Mouse (Mus musculus) thymus, postnatal 4 days (tissue): ENCODE results near the gene Lrrc2.

Source experiments
- DNase-seq: peaks from one replicate; pipeline ENCODE4 v3.0.0; 2021

Gene Lrrc2

GRCm38 (mm10) chr9:110951397-110951796 is at the start of gene Lrrc2:
Lrrc2 (plus strand) TSS chr9:110951545.
- no peak for DNase-seq

- no peak for DNase-seq
These were observed 49.1 kb upstream of the Lrrc2 start for GRCm38 (mm10) chr9:110902271-110902670.

- DNase-seq, result peak; percentile 61
These were observed 44.0 kb upstream of the Lrrc2 start for GRCm38 (mm10) chr9:110907201-110907837.

GRCm38 (mm10) chr9:110907838-110908630 is 43.3 kb upstream of the Lrrc2 start:
- peak; percentile 53 for DNase-seq

DNA sequence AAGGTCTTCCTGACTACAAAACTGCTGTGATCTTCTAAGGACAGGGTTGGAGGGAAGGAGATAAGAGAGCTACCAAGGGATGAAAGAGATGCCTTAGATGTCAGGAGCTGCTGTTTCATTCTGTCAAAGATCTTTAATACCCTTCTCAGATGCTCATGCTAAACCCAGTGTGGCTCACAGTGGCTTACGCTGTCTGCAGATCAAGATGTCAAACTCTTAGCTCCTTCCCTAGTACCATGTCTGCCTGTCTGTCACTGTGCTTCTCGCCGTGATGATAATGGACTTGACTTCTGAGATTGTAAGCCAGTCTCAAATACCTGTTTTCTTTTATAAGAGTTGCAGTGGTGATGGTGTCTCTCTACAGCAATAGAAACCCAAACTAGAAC is 42.7 kb upstream of the Lrrc2 start:
- peak; percentile 42 for DNase-seq

DNA sequence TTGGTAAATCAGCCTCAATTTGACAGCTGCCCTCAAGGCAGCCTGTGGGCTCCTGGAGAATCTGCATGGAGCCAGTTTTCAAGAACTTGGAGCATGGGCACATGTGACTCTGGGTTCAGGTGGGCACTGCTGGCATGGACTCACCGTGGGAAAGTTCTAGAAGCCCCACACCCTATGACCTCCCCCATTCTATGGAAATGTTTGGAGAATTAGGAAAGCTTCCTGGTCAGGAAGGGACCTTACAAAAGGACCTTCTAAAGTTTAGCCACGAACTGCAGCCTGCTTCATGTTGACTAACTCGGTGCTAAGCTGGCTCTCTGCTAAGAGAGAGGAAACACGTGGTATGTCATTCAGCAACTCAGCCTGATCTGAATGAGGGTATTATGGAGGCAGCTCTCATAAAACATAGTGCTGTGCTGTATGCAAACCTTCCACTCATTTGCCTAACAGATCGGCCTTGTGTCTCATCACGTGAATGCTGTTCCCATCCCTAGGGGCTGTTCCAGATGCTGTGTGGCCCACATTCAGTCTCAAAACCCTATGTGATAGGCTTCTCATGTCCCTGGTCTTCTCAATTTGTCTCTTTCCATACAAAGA is 41.9 kb upstream of the Lrrc2 start:
- DNase-seq, result peak; percentile 41

- DNase-seq, result peak; percentile 49
These were observed 36.6 kb upstream of the Lrrc2 start for GRCm38 (mm10) chr9:110914631-110915236.

DNA sequence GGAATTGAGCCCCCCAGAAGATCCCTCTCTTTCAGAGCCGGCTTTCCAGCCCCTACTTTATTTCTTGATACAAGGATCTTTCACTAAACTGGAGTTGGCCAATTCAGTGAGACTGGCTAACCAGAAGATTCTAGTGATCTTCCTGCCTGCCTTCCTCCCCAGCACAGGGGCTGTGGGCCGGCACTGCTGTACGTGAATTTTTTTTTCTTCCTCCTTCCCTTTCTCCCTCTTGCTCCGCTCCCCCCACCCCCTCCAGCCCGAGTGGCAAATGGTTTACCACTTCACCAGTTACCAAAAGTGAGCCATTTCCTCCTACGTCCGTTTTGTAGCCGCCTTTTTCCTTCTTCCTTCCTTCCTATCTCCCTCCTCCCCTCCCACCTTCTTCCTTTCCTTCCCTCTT is 35.9 kb upstream of the Lrrc2 start:
- DNase-seq, result peak; percentile 42

GRCm38 (mm10) chr9:110916786-110917185 is 34.6 kb upstream of the Lrrc2 start, which contains the start of gene Fam240a:
Fam240a (minus strand) TSS chr9:110916861.
- DNase-seq, result no peak

- peak; percentile 60 for DNase-seq
These were observed 30.5 kb upstream of the Lrrc2 start for GRCm38 (mm10) chr9:110920665-110921419.

DNA sequence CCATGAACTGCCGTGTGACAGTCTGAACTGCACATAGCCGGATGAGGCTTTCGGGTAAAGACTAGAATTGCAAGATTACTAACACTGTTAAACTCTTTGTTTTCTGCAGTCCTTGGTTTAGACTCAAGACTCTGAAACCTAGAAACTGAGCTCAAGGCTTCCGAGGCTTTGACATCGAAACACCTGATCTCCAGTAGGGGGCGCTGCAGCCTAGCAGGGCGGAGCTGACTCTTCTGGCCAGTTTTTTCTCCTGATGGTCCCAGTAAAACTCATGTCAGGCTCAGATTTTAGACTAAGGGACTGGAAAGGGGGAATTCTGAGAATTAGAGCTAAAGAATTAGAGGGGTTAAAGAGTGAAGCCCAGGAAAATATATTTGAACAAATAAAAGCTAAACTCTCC is 28.6 kb upstream of the Lrrc2 start:
- peak; percentile 91 for DNase-seq

DNA sequence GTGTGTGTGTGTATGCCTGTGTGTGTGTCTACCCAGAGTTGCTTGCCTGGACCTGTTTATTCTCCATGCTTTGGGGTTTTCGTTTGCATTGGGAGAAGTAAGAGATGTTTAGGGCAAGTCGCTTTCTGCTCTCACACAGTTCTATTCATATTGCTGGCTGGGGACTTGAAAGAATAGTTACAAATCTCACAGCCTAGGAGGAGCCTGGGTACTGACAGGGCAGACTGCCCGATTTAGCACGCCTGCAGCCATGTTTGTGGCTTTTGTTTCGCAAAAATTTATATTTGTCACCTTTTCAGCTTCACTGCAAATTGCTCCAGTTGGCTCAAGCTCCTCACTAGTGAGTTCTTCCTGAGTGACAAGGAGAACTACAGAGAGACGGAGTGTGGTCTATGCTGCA is 19.8 kb upstream of the Lrrc2 start:
- DNase-seq, result no peak

DNA sequence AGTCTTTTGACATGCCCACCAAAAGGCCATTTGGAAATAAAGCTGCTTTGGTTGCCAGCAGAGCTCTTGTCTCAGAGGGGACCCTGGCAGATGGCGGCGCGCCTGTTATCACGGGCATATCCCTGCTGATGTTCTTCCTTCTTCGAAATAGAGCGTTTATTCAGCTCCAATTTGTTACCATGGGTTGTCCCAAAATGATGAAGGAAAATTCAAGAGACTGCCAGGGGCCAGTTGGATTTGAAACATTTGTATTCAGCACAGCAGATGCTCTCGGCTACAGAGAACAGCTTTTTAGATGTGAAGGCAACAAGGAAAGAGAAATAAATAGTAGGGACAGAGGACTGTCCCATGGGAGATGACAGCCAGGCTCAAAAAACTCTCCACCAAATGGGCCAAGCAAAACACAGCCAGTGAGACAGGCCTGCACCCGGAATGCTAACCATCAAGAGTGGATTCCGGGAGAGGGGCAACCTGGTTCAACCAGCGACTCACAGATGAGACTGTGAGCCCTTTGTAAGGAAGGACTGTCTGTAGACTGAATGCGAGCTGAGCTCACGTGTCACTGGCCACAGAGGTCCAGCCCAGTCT is 17.4 kb upstream of the Lrrc2 start:
- DNase-seq, result no peak

- no peak for DNase-seq
These were observed 15.4 kb upstream of the Lrrc2 start for GRCm38 (mm10) chr9:110935941-110936340.

- DNase-seq, result peak; percentile 38
These were observed 13.5 kb upstream of the Lrrc2 start for GRCm38 (mm10) chr9:110937506-110938490.

DNA sequence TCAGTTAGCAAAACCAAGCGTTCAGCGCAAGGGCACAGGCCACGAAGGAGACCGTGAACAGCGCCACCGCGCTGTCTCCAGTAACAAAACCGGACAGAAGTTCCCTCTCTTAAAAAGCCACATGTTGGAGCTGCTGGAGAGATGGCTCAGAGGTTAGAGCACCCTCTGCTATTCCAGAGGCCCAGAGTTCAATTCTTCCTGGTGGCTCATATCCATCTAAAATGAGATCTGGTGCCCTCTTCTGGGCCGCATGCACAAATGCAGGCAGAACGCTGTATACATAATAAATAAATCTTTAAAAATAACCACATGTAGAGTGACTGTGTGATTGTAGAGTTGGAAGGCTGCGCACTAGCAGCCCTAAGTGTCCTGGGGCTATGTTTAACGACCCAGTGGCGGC is 7.1 kb upstream of the Lrrc2 start:
- peak; percentile 61 for DNase-seq

DNA sequence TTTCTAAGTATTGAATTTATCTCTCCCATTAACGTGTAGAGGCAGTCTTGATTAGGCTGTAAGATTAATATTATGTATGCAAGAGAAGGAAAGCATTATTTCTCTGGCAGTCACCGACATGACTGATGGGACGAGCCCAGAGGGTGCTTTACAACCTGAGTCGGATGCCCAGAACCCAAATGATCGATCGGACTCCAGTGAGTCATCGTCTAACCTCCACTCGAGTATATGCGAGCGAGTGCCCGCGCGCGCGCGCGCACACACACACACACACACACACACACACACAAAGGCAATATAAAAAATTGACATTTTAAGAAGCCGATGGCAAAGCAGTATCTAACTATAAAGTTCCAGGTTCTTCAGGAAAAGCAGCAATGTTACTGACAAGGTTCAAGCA is 6.0 kb upstream of the Lrrc2 start:
- DNase-seq, result no peak

DNA sequence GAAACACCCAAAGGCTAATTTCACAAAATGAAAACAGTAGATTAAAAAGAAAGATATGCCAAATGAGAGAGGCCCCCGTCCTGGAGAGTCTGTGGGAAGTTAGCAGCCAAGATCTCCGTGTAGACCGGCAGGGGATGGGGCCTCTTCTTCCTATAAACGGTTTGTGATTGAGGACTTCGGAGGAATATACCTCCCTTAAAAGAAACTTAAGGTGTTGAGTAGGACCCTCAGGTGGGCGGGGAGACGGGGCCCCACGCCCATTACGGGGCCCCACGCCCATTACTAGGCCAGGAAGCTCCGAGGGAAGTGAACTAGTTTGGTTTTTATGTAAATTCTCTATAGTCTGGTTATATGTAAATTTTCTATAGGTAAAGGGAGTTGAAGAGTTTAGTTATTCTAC is 5.4 kb upstream of the Lrrc2 start, which contains the start of gene Tdgf1:
Tdgf1 (minus strand) TSS at position 233 of the 400 bp plus-strand sequence.
- DNase-seq, result no peak

- peak; percentile 62 for DNase-seq
These were observed 4.7 kb upstream of the Lrrc2 start for GRCm38 (mm10) chr9:110946548-110947044.

- no peak for DNase-seq
These were observed 4.1 kb upstream of the Lrrc2 start for GRCm38 (mm10) chr9:110947261-110947661.

- DNase-seq, result no peak
These were observed 3.4 kb upstream of the Lrrc2 start for GRCm38 (mm10) chr9:110947900-110948299.
